Mouse (Mus musculus): ENCODE results near the gene Ndc80.
A peak's percentile ranks its signal among the peaks of the same experiment; 100 is the strongest.
"Not testable (repeated sequence)": the region's sequence is repeated elsewhere in the genome, so short reads cannot be mapped to it uniquely, and the experiment has no call there.

Ndc80 gene

DNA sequence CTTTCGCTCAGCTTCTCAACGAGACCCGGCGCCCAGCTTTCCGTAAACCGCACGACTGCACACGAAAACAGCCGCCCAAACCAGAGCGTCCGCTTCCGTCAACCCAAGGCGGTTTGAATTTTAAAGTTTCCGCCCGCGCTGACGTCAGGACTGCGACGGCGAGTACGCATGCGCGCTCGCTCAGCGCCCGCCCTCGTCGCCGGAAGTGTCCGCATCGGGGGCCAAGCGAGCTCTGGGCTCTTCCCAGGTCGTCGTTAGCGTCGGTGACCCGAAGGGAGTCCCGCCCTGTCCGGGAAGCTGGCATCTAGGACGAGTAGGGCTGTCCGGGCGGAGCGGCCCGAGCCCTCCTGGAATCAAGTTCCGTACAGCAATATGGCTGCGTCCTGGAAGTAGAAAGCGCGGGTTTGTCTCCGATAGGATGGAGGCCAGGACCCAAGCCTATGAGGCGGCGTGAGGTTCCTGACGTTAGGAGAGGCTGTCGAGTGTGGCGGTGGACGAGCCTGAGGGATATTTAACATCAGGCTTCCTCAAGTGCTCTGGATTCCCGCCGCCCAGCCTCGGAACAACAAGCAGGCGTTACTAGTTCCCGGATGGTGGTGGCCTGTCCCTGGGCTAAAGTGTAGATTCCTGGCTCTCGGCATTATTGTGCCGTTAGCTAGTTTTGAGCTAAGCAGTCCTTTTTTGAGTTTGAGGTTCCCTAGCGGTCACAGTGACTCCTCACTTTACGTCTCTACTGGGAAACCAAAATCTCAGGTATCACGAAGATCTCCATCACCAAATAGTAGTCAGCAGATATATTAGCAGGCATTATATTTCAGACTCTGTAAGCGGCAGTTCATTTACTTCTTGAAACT lies at the start of gene Ndc80:
Ndc80 (minus strand) TSS at position 147 of the 854 bp plus-strand sequence.
- peak; percentile 91 for DNase-seq (ENCODE audit: low spot score)

GRCm38 (mm10) chr17:71561631-71562030 lies 35.0 kb upstream of the Ndc80 start:
- no peak for DNase-seq (ENCODE audit: low spot score)

- DNase-seq (ENCODE audit: low spot score), result no peak
Observed at GRCm38 (mm10) chr17:71552901-71553300, 26.2 kb upstream of the Ndc80 start.

GRCm38 (mm10) chr17:71551757-71552451 lies 25.2 kb upstream of the Ndc80 start, which contains the start of gene Spdya:
Spdya (plus strand) TSS chr17:71552061.
- peak; percentile 80 for DNase-seq (ENCODE audit: low spot score)

GRCm38 (mm10) chr17:71551350-71551749 lies 24.7 kb upstream of the Ndc80 start:
- no peak for DNase-seq (ENCODE audit: low spot score)

GRCm38 (mm10) chr17:71548586-71548985 lies 21.9 kb upstream of the Ndc80 start:
- DNase-seq (ENCODE audit: low spot score), result no peak

- DNase-seq (ENCODE audit: low spot score), result no peak
Observed at GRCm38 (mm10) chr17:71537164-71537563, 10.5 kb upstream of the Ndc80 start.

DNA sequence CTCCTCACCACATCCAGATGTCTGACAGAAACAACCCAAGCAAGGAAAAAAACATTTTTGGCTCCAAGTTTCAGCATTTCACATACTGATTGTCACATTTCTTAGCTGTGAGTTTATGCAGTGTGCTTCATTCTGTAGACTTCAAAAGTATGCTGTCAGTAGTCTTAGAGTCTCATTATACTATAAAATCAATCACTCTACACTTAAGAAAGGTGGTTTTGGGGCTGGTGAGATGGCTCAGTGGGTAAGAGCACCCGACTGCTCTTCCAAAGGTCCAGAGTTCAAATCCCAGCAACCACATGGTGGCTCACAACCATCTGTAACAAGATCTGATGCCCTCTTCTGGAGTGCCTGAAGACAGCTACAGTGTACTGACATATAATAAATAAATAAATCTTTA lies 8.9 kb upstream of the Ndc80 start:
- not testable (repeated sequence) for DNase-seq (ENCODE audit: low spot score)

GRCm38 (mm10) chr17:71528042-71528441 lies 1.4 kb upstream of the Ndc80 start:
- DNase-seq (ENCODE audit: low spot score), result no peak

DNA sequence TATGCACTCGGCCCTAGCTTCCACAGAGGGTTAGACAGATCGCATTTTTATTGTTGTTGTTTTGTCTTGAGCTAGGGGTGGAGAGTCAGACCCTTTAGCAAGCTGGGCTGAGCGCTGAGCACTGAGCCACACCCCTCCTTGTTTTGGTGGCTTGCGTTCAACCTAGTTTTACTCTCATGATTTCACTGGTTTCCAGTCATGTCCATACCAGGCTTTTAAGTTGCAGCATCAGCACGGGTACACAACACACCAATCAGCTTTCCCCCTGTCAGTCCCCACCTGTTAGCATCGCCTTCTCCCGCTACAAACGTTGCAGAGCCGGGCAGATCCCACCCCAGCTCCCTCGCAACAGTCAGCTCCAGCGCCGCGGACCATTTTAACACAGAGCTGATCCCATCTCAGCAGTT lies 352 bp downstream of the Ndc80 start:
- DNase-seq (ENCODE audit: low spot score), result no peak

GRCm38 (mm10) chr17:71510297-71510696 lies 16.4 kb downstream of the Ndc80 start:
- no peak for DNase-seq (ENCODE audit: low spot score)

DNA sequence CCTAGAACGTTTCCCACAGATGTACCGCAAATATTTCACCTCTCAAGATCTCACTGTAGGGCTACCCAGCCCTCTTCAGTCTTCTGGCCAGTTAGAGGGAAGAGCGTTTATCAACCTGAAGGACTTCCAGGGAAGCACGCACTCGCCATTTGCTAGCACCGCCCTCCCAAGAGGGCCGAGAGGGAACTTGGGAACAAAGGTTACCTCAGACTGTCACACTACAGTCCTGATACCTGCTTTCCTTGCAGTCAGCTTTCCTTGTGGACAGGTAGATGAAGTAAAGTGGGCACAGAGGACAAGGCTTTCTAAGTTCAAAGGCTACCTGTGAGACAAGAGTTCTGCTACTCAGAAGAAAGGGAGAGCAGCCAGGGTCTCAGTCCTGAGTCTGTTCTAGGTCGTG lies 19.8 kb downstream of the Ndc80 start:
- DNase-seq (ENCODE audit: low spot score), result no peak

GRCm38 (mm10) chr17:71495784-71496183 lies 30.9 kb downstream of the Ndc80 start:
- no peak for DNase-seq (ENCODE audit: low spot score)

GRCm38 (mm10) chr17:71491332-71491686 lies 35.3 kb downstream of the Ndc80 start:
- DNase-seq (ENCODE audit: low spot score), result no peak

DNA sequence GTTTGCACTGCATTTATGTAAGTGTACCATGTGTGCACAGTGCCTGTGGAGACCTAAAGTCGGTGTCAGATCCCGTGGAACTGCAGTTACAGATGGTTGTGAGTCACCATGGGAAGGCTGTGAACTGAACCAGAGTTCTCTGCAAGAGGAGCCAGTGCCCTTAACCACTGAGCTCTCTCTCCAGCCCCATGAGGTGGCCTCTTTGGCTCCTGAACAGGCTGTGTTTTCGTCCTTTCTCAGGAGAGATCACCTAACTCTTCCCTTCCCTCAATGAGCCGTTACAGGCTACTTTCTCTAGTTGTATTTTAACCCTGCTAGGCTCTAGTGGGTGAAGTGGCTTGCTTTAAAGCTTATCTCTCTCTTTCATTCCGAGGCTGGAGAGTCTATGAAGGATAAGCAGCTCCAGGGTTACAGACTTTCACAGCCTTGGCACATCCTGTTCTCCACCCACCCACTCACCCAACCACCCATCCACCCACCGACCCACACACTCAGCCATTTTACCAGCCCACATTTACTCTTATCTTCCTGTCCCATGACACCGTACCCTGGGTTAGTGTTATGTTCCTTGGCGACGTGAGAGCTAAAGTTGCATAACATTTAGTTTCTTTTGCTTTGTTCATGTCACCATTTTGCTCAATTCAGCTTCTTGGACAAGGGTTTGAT lies 35.9 kb downstream of the Ndc80 start:
- DNase-seq (ENCODE audit: low spot score), result no peak

DNA sequence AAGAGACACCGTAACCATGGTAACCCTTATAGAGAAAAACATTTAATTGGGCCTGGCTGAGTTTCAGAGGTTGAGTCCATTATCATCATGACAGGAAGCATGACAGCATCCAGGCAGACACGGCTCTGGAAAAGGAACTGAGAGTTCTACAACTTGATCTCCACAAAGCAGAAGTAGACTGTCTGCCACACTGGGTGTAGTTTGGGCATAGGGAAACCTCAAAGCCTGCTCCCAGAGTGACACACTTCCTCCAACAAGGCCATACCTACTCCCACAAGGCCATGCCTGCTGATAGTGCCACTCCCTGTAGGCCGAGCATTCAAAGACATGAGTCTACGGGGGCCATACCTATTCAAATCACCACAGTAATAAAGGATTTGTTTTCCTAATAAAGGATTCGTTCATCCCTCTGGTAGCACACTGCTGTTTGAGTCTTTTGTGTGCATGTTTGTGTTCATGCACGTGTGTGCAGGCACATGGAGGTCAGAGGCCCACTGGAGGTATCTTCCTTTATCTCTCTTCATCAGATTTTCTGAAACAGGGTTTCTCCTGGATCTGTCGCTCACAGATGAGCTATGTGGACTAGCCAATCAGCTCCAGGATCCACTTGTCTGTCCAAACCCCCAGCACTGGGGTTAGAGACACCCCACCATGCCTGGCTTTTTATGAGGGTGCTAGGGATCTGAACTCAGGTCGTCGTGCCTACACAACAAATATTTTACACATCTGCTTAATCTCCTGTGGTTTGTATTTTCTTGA lies 36.8 kb downstream of the Ndc80 start:
- no peak for DNase-seq (ENCODE audit: low spot score)

DNA sequence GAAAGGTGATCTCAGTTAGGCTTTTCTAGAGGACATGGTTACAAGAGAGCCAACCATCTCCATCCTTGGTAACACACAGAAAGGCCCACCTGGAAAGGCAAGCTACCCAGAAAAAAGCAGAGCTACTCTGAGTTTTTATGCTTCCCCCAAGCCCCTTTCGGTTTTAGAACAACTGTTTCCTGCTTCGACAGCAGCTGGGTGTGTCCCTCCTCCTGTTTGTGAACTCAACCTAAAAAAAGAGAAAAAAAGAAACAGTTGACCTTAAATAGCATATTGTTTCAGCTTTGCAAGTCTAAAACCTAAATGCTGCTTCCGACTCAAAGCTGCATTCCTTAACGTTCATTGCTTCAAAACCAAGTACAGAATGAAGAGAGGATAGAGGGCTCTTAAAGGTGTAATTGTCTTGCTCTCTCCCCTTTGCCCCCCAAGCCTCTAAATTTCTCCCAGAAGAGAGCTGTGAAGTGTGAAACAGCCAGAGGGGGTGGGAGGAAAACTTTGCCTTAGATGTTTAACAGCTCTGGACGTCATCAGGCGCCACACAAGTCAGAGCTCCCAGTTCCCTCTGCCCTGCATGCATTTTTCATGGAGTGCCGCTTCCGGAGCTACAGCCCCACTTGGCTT lies 40.3 kb downstream of the Ndc80 start:
- DNase-seq (ENCODE audit: low spot score), result no peak

- peak; percentile 47 for DNase-seq (ENCODE audit: low spot score)
Observed at GRCm38 (mm10) chr17:71485791-71486230, 40.8 kb downstream of the Ndc80 start.

- no peak for DNase-seq (ENCODE audit: low spot score)
Observed at GRCm38 (mm10) chr17:71484711-71485110, 41.9 kb downstream of the Ndc80 start.

DNA sequence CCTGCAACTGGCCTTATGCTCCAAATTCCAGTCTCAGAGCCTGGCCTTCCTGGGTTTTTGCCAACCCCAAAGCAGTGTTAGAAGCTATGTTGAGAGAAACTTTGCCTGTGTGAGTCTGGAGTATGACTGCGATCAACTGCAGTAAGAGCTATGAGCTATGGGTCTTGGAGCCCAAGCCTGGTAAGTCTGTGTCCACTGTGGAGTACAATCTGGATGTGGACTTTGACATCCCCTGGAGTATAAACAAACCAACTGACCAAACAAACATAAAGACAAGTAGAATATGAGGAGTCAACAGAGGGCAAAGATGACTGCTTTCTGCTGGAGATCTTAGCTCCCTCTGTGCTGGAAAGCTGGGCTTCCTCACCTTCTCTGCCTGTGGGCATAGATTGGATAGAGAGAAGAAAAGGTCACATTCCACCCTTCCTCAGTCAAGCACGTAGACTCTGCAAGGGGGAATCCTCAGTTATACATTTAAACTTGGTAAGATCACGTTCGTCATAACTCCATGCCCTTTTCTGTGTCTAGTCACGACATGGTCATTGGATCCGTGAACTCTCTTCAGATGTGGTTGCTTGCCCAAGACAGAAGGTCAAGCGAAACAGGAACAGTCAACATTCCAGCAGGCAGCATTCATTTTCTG lies 43.1 kb downstream of the Ndc80 start:
- no peak for DNase-seq (ENCODE audit: low spot score)

DNA sequence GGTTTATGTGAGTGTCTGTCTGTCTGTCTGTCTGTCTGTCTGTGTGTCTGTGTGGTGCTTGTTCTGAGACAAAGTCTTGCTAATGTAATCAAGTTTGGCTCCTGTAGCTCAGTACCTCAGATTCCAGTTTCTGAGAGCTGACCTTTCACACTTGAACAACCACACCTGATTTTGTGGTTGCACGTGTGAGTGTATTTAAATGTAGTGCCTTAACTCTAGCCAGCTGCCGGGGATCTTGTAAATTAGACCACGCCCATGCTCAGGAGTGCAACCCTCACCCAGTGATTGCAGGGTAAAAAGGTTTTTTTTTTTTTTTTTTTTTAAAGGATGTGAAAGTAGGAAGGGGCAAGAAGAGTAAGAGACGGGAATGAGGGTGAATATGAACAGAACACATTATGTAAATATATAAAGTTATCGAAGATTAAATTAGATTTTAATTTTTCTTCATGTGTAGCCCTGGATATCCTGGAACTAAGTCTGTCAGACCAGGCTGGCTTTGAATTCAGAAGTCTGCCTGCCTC lies 47.2 kb downstream of the Ndc80 start:
- no peak for DNase-seq (ENCODE audit: low spot score)
